Mouse (Mus musculus): ENCODE data around the gene Ddx11.
"Not testable (repeated sequence)": the region's sequence is repeated elsewhere in the genome, so short reads cannot be mapped to it uniquely, and the experiment has no call there.

Gene Ddx11

GRCm38 (mm10) chr17:66111402-66111959, 11.8 kb upstream of the Ddx11 start, which contains the start of gene Washc1:
Gene Washc1 (plus strand): TSS chr17:66111545.
- in situ Hi-C loops (cut with MseI, MboI): no loop called here

DNA sequence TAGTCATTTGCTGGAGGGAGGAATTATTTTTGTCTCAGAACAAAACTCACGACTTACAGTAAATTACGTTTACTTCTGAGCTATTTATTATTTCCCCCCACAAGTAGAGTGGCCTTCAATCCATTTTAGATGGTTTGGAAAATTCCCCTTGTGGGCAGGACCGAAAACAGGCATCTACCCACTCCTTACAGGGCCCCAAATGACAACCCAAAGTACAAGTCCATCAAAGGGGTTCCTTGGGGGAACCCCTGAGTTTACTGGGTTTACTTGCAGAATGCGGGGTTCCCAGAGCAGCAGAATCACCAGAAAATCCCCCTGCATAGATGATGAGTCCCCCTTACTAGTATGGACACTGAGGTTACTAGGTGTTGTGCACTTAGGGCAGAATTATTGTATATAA, 11.2 kb upstream of the Ddx11 start:
- in situ Hi-C loops (cut with MseI, MboI): no loop called here

DNA sequence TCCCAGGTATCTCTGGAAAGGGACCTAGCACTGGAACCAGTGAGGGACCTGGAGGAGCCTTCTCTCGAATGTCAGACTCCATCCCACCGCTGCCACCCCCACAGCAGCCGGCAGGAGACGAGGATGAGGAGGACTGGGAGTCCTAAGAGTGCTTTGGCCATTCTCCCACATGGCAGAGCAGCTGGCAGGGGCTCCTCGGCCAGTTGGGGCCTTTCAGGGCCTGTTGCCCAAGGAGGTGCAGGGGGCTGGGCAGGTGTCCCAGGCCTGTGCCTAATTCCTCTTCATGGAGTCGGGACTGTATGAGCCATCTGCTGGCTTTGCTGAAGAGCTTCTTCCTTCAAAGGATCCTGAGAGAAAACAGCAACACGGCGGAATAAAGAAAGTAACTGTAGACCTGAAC, 4.3 kb upstream of the Ddx11 start:
- in situ Hi-C loops (cut with MseI, MboI): no loop called here

GRCm38 (mm10) chr17:66120701-66121100, 2.6 kb upstream of the Ddx11 start:
- in situ Hi-C loops (cut with MseI, MboI): no loop called here

- in situ Hi-C loops (cut with MseI, MboI): no loop called here
Measured at GRCm38 (mm10) chr17:66123816-66124610, 693 bp downstream of the Ddx11 start.

- in situ Hi-C loops (cut with MseI, MboI): no loop called here
Measured at GRCm38 (mm10) chr17:66125211-66125610, 1.9 kb downstream of the Ddx11 start.

DNA sequence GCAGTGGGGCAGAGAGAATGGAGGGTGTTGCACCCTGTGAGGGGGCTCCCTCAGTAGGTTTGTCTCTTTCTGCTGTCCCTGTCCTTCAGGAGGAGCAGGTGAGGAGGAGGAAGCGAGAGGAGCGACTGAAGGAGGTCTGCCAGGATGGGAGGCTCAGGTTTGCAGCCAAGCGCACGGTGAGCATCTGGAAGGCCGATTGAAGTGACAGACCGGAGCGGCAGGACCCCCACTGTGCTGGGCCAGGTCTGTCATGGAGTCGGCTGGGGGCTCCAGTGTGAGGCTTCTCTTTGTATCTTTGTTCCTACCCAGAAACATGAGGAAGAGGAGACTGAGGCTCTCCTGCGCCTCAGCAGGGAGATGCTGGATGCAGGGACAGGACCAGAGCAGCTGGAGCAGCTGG, 7.1 kb downstream of the Ddx11 start:
- in situ Hi-C loops (cut with MseI, MboI): no loop called here

DNA sequence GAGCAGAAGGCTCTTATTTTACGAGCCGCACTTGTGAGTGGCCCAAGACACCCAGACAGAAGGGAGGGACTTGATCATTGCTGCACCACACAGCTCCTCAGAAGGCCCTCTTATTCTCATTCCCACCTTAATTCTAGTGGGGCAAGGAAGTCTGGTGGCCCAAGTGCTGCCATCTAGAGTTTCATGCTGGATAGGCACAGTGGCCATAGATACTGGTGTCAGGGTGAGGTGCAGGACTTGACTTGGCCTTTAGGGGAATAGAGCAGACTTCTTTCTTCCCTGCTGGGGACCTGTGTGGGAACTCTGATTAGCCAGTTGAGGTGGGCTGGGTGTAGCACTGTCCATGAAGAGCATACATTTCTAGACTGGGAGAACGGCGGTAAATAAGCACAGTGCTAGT, 7.9 kb downstream of the Ddx11 start:
- in situ Hi-C loops (cut with MseI, MboI): no loop called here

DNA sequence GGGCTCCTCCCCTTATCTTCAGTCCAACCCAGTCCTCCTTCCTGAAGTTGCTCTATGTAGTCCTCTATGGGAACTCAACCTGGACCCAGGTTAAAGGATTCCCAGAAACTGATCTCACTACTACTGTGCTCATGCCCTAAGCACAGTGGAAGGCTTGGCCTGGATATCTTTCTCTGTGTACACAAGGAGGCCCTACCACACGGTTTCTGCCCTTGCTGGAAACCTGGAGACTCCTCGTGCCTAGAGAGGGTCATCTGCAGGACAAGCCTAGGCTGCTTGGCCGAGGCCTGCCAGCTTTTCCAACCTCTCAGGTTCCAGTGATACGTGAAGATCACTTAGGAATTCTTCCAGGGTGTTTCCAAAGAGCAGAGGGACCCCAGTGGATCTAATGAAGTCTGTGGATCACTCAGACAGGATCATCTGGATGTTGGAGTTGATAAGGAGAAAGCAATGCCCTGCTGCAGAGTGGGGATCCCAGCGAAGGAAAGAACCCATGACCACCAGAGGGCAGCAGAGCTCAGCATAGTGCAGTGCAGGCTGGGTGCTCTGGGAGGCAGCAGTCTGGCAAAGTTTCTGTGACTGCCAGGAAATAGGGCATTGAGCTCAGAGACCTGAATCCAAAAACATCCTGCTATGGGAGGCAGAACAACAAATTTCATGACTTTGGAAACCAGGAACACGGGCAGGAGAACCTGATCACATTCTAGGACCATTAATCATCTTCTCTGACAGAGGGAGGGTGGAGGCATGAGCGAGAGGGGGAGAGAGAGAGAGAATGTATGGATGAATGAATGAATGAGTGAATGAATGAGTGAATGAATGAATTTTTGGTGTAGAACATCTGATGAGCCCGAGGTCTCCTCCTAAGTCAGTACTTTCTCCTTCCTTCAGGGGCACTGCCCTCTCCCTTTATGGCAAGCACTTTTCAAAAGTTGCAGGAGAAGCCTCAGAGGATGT, 29.7 kb downstream of the Ddx11 start:
- in situ Hi-C loops (cut with MseI, MboI): loop anchor here in 1 of 2 experiments (5.0 kb wide), 1 partner anchor 64 kb away; no protein-coding TSS in a partner anchor

DNA sequence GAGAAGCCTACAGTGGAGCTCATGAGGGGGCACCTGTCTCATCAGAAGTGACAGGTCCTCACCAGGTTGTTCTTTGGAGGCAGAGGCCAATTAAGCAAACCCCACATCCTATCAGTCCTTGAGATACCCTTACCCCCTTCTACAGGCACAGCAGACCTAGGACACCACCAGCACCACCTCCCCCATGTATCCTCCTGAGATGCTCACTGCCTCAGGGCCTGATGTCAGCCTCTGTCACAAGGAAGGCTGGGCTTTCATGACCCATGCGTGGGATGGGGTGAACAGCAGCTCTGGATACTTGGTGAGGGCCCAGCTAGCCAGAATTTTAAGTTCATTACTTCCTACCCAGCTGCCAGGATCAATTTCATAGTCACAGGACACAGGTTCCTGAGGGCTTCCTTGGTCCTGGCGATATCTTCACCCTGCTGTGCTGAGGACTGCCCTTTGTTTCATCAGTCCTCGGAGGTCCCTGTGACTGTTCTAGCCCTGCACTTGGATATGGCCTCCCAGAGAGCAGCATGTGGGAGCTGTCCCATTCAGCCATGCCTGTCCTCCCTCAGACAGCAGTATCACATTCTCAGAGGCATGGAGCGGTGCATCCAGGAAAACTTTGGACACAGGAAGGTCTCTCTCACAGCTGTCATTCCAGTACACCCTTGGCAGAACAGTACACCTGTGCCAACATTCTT, 30.6 kb downstream of the Ddx11 start:
- in situ Hi-C loops (cut with MseI, MboI): loop anchor here in 1 of 2 experiments (5.0 kb wide), 1 partner anchor 63 kb away; no protein-coding TSS in a partner anchor

DNA sequence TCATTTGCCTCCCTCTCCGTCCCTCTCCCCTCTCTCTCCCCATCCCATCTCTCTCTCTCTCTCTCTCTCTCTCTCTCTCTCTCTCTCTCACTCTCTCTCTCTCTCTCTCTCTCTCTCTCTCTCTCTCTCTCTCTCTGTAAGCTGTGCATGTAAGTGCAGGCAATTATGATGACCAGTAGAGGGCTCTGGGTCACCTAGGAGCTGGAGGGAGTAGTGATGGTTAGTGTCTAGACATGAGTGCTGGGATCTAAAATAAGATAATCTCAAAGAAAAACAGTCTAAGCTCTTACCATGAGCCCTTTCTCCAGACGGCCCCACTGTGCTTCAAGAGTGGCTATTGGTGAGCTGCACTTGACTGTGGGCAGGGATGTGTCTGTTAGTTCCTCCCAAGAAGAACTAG, 31.6 kb downstream of the Ddx11 start:
- in situ Hi-C loops (cut with MseI, MboI): loop anchor here (5.0 kb wide), 2 partner anchors 57 to 62 kb away; no protein-coding TSS in a partner anchor

DNA sequence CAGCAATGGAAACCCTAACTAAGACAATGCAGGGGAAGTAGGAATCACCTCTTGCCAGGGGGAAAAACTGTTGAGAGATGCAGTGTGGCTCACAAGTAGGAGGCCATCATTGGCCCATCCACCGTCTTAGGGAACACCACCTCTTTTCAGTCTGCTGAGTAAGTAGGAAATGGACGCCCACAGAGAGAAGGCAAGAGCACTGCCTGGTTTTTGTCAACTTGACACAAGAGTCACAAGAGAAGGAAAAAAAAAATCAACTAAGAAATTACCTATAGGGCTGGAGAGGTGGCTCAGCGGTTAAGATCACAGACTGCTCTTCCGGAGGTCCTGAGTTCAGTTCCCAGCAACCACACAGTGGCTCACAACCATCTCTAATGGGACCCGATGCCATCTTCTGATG, 35.0 kb downstream of the Ddx11 start:
- in situ Hi-C loops (cut with MseI, MboI): loop anchor here in 1 of 2 experiments (5.0 kb wide), 1 partner anchor 54 kb away; no protein-coding TSS in a partner anchor

DNA sequence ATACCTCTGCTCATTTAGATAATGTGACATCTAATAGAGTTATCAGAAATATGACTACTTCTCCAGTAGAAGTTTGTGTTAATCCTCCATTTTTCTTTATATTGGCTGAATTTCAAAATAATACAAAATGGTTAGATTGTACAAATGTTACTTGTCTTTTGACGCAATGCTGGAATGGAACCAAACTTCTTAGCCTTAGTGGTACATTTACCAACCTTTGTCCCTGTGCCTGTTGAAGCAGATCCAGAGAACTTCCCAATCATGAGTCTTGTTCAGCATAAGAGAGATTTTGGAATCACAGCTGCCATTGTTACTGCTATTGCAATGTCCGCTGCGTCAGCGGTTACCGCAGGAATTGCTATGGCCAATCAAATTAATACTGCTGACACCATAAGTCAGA, 43.8 kb downstream of the Ddx11 start:
- in situ Hi-C loops (cut with MseI, MboI): not testable (repeated sequence)

DNA sequence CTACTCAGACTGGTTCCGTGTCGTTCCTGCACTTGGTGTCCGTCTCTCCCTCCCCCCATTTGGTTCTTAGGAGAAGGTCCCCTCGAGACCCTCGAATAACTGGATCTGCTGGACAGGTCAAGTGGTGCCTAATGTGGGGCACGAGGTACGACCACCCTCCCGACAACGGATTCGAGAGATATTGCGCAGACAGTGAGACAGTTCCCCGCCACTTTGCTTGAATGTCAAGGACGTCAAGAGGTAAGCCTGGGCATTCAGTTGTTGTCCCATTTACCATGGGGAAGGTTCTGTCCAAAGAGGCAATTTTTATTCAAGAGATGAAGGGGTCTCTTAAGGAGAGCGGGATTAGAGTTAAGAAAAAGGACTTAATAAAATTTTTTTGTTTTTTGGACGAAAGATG, 47.7 kb downstream of the Ddx11 start:
- in situ Hi-C loops (cut with MseI, MboI): not testable (repeated sequence)

DNA sequence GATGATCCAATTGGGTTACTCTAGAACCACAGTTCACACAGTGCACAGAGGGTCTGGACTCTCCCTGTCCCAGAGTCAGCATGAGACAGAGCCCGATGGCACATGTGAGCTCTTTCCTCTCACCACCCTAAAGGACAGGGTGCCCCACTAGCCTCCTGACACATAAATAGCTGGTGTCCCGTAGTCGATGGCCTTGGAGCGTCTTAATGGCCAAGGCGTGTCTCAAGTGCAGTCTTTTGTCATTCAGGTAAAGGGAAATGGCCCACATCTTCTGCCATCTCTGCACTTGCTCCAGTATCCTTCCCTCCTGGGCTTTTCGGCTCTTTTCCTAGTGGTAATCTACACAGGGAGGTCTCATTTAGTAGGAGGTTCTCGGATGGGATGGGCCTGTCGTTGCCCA, 67.3 kb downstream of the Ddx11 start:
- in situ Hi-C loops (cut with MseI, MboI): no loop called here

GRCm38 (mm10) chr17:66197041-66197440, 73.7 kb downstream of the Ddx11 start:
- in situ Hi-C loops (cut with MseI, MboI): no loop called here
